Mouse (Mus musculus): ENCODE measurements at regions not wholly inside any gene's neighbourhood (a gene's known extent, or its start where the extent isn't known, plus 50 kb on each side); places are given as distances from the start of the nearest gene placed in this dataset.

GRCm38 (mm10) chr12:91995545-91995944, 146.6 kb upstream of the Sel1l start:
- DNase-seq (ENCODE audit: low spot score): no peak
- H3K4me3 ChIP-seq: no peak overlapping the region
- no peaks in the 10 kb centered on the region for H3K9me3 ChIP-seq
- peaks cover 9% of the 10 kb centered on the region; the same call in 1 of the 2 replicates for H3K4me1 ChIP-seq
- no peaks in the 10 kb centered on the region for H3K27me3 ChIP-seq (replicated peaks; ENCODE audit: low read depth, poor library complexity, severe bottlenecking)
- no peak overlapping the region for H3K27ac ChIP-seq (replicated peaks)
- H3K36me3 ChIP-seq (replicated peaks): no peaks in the 10 kb centered on the region
- 69% methylated on average over 2 of the region's 2 CpGs for WGBS

- WGBS: 94% methylated on average over 4 of the region's 4 CpGs
- no peak overlapping the region for H3K27ac ChIP-seq (replicated peaks)
- H3K4me1 ChIP-seq: peaks cover 4% of the 10 kb centered on the region
- no peaks in the 10 kb centered on the region for H3K27me3 ChIP-seq (replicated peaks; ENCODE audit: low read depth, poor library complexity, severe bottlenecking)
- H3K9me3 ChIP-seq: no peaks in the 10 kb centered on the region
- no peak for DNase-seq (ENCODE audit: low spot score)
- no peak overlapping the region for H3K4me3 ChIP-seq
- no peaks in the 10 kb centered on the region for H3K36me3 ChIP-seq (replicated peaks)
Observed at GRCm38 (mm10) chr12:91986448-91986847, 137.5 kb upstream of the Sel1l start.

GRCm38 (mm10) chr12:91980321-91980720, 131.4 kb upstream of the Sel1l start:
- Histone ChIP-seq H3K4me3 (no peak overlapping the region), H3K27me3 (replicated peaks; ENCODE audit: low read depth, poor library complexity, severe bottlenecking) (no peaks in the 10 kb centered on the region), H3K36me3 (replicated peaks) (no peaks in the 10 kb centered on the region), H3K27ac (replicated peaks) (no peak overlapping the region), H3K9me3 (no peaks in the 10 kb centered on the region), H3K4me1 (peaks cover 4% of the 10 kb centered on the region)
- DNase-seq (ENCODE audit: low spot score): no peak
- WGBS: 79% methylated on average over 7 of the region's 7 CpGs

- H3K4me1 ChIP-seq: no peaks in the 10 kb centered on the region
- H3K36me3 ChIP-seq (replicated peaks): no peaks in the 10 kb centered on the region
- DNase-seq (ENCODE audit: low spot score): no peak
- H3K9me3 ChIP-seq: no peaks in the 10 kb centered on the region
- no peak overlapping the region for H3K4me3 ChIP-seq
- no peak overlapping the region for H3K27ac ChIP-seq (replicated peaks)
- WGBS: 61% methylated on average over 1 of the region's 1 CpGs
- H3K27me3 ChIP-seq (replicated peaks; ENCODE audit: low read depth, poor library complexity, severe bottlenecking): no peaks in the 10 kb centered on the region
Observed at GRCm38 (mm10) chr12:91971045-91971444, 122.1 kb upstream of the Sel1l start.

- WGBS: 94% methylated on average over 1 of the region's 1 CpGs
- Histone ChIP-seq H3K27ac (replicated peaks) (no peak overlapping the region), H3K4me1 (peaks cover 7% of the 10 kb centered on the region), H3K36me3 (replicated peaks) (no peaks in the 10 kb centered on the region), H3K4me3 (no peak overlapping the region), H3K27me3 (replicated peaks; ENCODE audit: low read depth, poor library complexity, severe bottlenecking) (no peaks in the 10 kb centered on the region), H3K9me3 (no peaks in the 10 kb centered on the region)
- DNase-seq (ENCODE audit: low spot score): no peak
Observed at GRCm38 (mm10) chr12:91965937-91966336, 117.0 kb upstream of the Sel1l start.

GRCm38 (mm10) chr12:91963239-91963638, 114.3 kb upstream of the Sel1l start:
- WGBS: 71% methylated on average over 5 of the region's 5 CpGs
- DNase-seq (ENCODE audit: low spot score): no peak
- H3K9me3 ChIP-seq: no peaks in the 10 kb centered on the region
- H3K4me3 ChIP-seq: no peak overlapping the region
- H3K27me3 ChIP-seq (replicated peaks; ENCODE audit: low read depth, poor library complexity, severe bottlenecking): no peaks in the 10 kb centered on the region
- no peak overlapping the region for H3K27ac ChIP-seq (replicated peaks)
- H3K4me1 ChIP-seq: peaks cover 7% of the 10 kb centered on the region
- no peaks in the 10 kb centered on the region for H3K36me3 ChIP-seq (replicated peaks)

GRCm38 (mm10) chr12:91958086-91958485, 109.1 kb upstream of the Sel1l start:
- 72% methylated on average over 4 of the region's 4 CpGs for WGBS
- Histone ChIP-seq H3K4me1 (peaks cover 2% of the 10 kb centered on the region), H3K4me3 (no peak overlapping the region), H3K36me3 (replicated peaks) (no peaks in the 10 kb centered on the region), H3K27me3 (replicated peaks; ENCODE audit: low read depth, poor library complexity, severe bottlenecking) (no peaks in the 10 kb centered on the region), H3K27ac (replicated peaks) (no peak overlapping the region), H3K9me3 (no peaks in the 10 kb centered on the region)
- DNase-seq (ENCODE audit: low spot score): no peak

GRCm38 (mm10) chr12:91956411-91956810, 107.5 kb upstream of the Sel1l start:
- WGBS: 78% methylated on average over 3 of the region's 3 CpGs
- no peaks in the 10 kb centered on the region for H3K9me3 ChIP-seq
- no peaks in the 10 kb centered on the region for H3K27me3 ChIP-seq (replicated peaks; ENCODE audit: low read depth, poor library complexity, severe bottlenecking)
- H3K36me3 ChIP-seq (replicated peaks): no peaks in the 10 kb centered on the region
- DNase-seq (ENCODE audit: low spot score): no peak
- H3K4me3 ChIP-seq: no peak overlapping the region
- no peaks in the 10 kb centered on the region for H3K4me1 ChIP-seq
- no peak overlapping the region for H3K27ac ChIP-seq (replicated peaks)

- Histone ChIP-seq H3K36me3 (replicated peaks) (no peaks in the 10 kb centered on the region), H3K27me3 (replicated peaks; ENCODE audit: low read depth, poor library complexity, severe bottlenecking) (no peaks in the 10 kb centered on the region), H3K9me3 (no peaks in the 10 kb centered on the region), H3K4me1 (peaks cover 13% of the 10 kb centered on the region), H3K27ac (replicated peaks) (no peak overlapping the region), H3K4me3 (no peak overlapping the region)
- WGBS: 83% methylated on average over 8 of the region's 8 CpGs
- DNase-seq (ENCODE audit: low spot score): no peak
Observed at GRCm38 (mm10) chr12:91948602-91949167, 99.7 kb upstream of the Sel1l start.

- Histone ChIP-seq H3K9me3 (no peaks in the 10 kb centered on the region), H3K27ac (replicated peaks) (no peak overlapping the region), H3K4me1 (peaks cover 13% of the 10 kb centered on the region), H3K27me3 (replicated peaks; ENCODE audit: low read depth, poor library complexity, severe bottlenecking) (no peaks in the 10 kb centered on the region), H3K36me3 (replicated peaks) (no peaks in the 10 kb centered on the region), H3K4me3 (no peak overlapping the region)
- WGBS: 78% methylated on average over 3 of the region's 3 CpGs
- DNase-seq (ENCODE audit: low spot score): no peak
Observed at GRCm38 (mm10) chr12:91947998-91948397, 99.0 kb upstream of the Sel1l start.

GRCm38 (mm10) chr12:91946541-91946940, 97.6 kb upstream of the Sel1l start:
- H3K27me3 ChIP-seq (replicated peaks; ENCODE audit: low read depth, poor library complexity, severe bottlenecking): no peaks in the 10 kb centered on the region
- no peaks in the 10 kb centered on the region for H3K9me3 ChIP-seq
- 78% methylated on average over 3 of the region's 3 CpGs for WGBS
- H3K4me3 ChIP-seq: no peak overlapping the region
- peaks cover 13% of the 10 kb centered on the region for H3K4me1 ChIP-seq
- H3K27ac ChIP-seq (replicated peaks): no peak overlapping the region
- DNase-seq (ENCODE audit: low spot score): no peak
- no peaks in the 10 kb centered on the region for H3K36me3 ChIP-seq (replicated peaks)

- Histone ChIP-seq H3K27ac (replicated peaks) (no peak overlapping the region), H3K9me3 (no peaks in the 10 kb centered on the region), H3K36me3 (replicated peaks) (no peaks in the 10 kb centered on the region), H3K27me3 (replicated peaks; ENCODE audit: low read depth, poor library complexity, severe bottlenecking) (no peaks in the 10 kb centered on the region), H3K4me3 (no peak overlapping the region), H3K4me1 (no peaks in the 10 kb centered on the region)
- WGBS: 78% methylated on average over 7 of the region's 7 CpGs
- DNase-seq (ENCODE audit: low spot score): no peak
Observed at GRCm38 (mm10) chr12:91932490-91933361, 83.8 kb upstream of the Sel1l start.

GRCm38 (mm10) chr12:91931586-91931985, 82.6 kb upstream of the Sel1l start:
- Histone ChIP-seq H3K36me3 (replicated peaks) (no peaks in the 10 kb centered on the region), H3K4me1 (no peaks in the 10 kb centered on the region), H3K27ac (replicated peaks) (no peak overlapping the region), H3K4me3 (no peak overlapping the region), H3K27me3 (replicated peaks; ENCODE audit: low read depth, poor library complexity, severe bottlenecking) (no peaks in the 10 kb centered on the region), H3K9me3 (no peaks in the 10 kb centered on the region)
- DNase-seq (ENCODE audit: low spot score): no peak
- 86% methylated on average over 6 of the region's 6 CpGs for WGBS

Data from embryonic facial prominence, embryonic 10.5 days (tissue).